Mouse (Mus musculus) ES-E14 (cell line): ENCODE data around the gene Gpx3.

ENCODE experiments used
- CHD2 ChIP-seq: IDR thresholded peaks from 2 replicates; pipeline ENCODE4 v1.6.1; 2014; ENCODE audit warnings: mild to moderate bottlenecking, low read depth, low read length, inconsistent platforms
- HCFC1 ChIP-seq: IDR thresholded peaks from 2 replicates; pipeline ENCODE4 v1.6.1; 2012; ENCODE audit warnings: low read length, inconsistent platforms, borderline replicate concordance; ENCODE audit not compliant: insufficient read depth
- ZNF384 ChIP-seq: IDR thresholded peaks from 2 replicates; pipeline ENCODE4 v1.6.1; 2012; ENCODE audit warnings: low read depth, low read length, inconsistent platforms

- TF ChIP-seq ZNF384 (no peak), CHD2 (no peak), HCFC1 (no peak)
Observed at GRCm38 (mm10) chr11:54930318-54930979, 28.2 kb downstream of the Gpx3 start.
